Mouse (Mus musculus): ENCODE measurements around the gene Eps8l3. TPM values are rescaled to one million over a fixed set of nuclear protein-coding genes. Genes with fewer than 3 reads are reported as not detected.

Gene Eps8l3
- polyA plus RNA-seq (2014; fragmentation: Nextera tagmentation; extraction: Ambion mirVana) = not detected in 2 replicates

- no peak for ATAC-seq (ENCODE audit: low read depth)
- Histone ChIP-seq H3K27me3 (ENCODE audit: control insufficient read depth, insufficient read depth, low read length) (no peaks in the 10 kb centered on the region), H3K27ac (ENCODE audit: low read depth, low read length) (no peak within 1 kb of the TSS), H3K9ac (replicated peaks; ENCODE audit: low read depth, low read length) (no peak within 1 kb of the TSS), H3K4me1 (ENCODE audit: control insufficient read depth, insufficient read depth, low read length) (no peaks in the 10 kb centered on the region), H3K4me2 (ENCODE audit: low read depth, low read length) (no peak within 1 kb of the TSS), H3K36me3 (ENCODE audit: control insufficient read depth, insufficient read depth, low read length) (no peaks in the 10 kb centered on the region), H3K9me3 (ENCODE audit: control insufficient read depth, low read length) (no peaks in the 10 kb centered on the region), H3K4me3 (ENCODE audit: low read depth, low read length) (no peak within 1 kb of the TSS)
- WGBS = 89% methylated on average over 5 of the region's 5 CpGs
Measured at GRCm38 (mm10) chr3:107877005-107877404, at the start of gene Eps8l3. Gene Eps8l3, plus strand, starts transcription at chr3:107877229.

GRCm38 (mm10) chr3:107827873-107828405, 49.1 kb upstream of the Eps8l3 start:
- no peaks in the 10 kb centered on the region for H3K27me3 ChIP-seq (ENCODE audit: control insufficient read depth, insufficient read depth, low read length)
- H3K36me3 ChIP-seq (ENCODE audit: control insufficient read depth, insufficient read depth, low read length) = no peaks in the 10 kb centered on the region
- no peak overlapping the region for H3K9ac ChIP-seq (replicated peaks; ENCODE audit: low read depth, low read length)
- no peak overlapping the region for H3K4me2 ChIP-seq (ENCODE audit: low read depth, low read length)
- H3K4me1 ChIP-seq (ENCODE audit: control insufficient read depth, insufficient read depth, low read length) = peaks cover 4% of the 10 kb centered on the region; the same call in 1 of the 2 replicates
- ATAC-seq (ENCODE audit: low read depth) = no peak
- no peaks in the 10 kb centered on the region for H3K9me3 ChIP-seq (ENCODE audit: control insufficient read depth, low read length)
- WGBS = 91% methylated on average over 10 of the region's 10 CpGs
- no peak overlapping the region for H3K4me3 ChIP-seq (ENCODE audit: low read depth, low read length)
- H3K27ac ChIP-seq (ENCODE audit: low read depth, low read length) = no peak overlapping the region

- no peak overlapping the region for H3K9ac ChIP-seq (replicated peaks; ENCODE audit: low read depth, low read length)
- no peak for ATAC-seq (ENCODE audit: low read depth)
- H3K4me3 ChIP-seq (ENCODE audit: low read depth, low read length) = no peak overlapping the region
- peaks cover 4% of the 10 kb centered on the region; the same call in 1 of the 2 replicates for H3K4me1 ChIP-seq (ENCODE audit: control insufficient read depth, insufficient read depth, low read length)
- 56% methylated on average over 5 of the region's 5 CpGs for WGBS
- H3K36me3 ChIP-seq (ENCODE audit: control insufficient read depth, insufficient read depth, low read length) = no peaks in the 10 kb centered on the region
- H3K27ac ChIP-seq (ENCODE audit: low read depth, low read length) = no peak overlapping the region
- H3K9me3 ChIP-seq (ENCODE audit: control insufficient read depth, low read length) = no peaks in the 10 kb centered on the region
- H3K4me2 ChIP-seq (ENCODE audit: low read depth, low read length) = no peak overlapping the region
- H3K27me3 ChIP-seq (ENCODE audit: control insufficient read depth, insufficient read depth, low read length) = no peaks in the 10 kb centered on the region
Measured at GRCm38 (mm10) chr3:107828518-107828917, 48.5 kb upstream of the Eps8l3 start.

GRCm38 (mm10) chr3:107828997-107829396, 48.0 kb upstream of the Eps8l3 start:
- peaks cover 9% of the 10 kb centered on the region; the same call in 1 of the 2 replicates for H3K4me1 ChIP-seq (ENCODE audit: control insufficient read depth, insufficient read depth, low read length)
- WGBS = 81% methylated on average over 4 of the region's 4 CpGs
- H3K36me3 ChIP-seq (ENCODE audit: control insufficient read depth, insufficient read depth, low read length) = no peaks in the 10 kb centered on the region
- H3K27ac ChIP-seq (ENCODE audit: low read depth, low read length) = no peak overlapping the region
- H3K27me3 ChIP-seq (ENCODE audit: control insufficient read depth, insufficient read depth, low read length) = no peaks in the 10 kb centered on the region
- no peak for ATAC-seq (ENCODE audit: low read depth)
- no peak overlapping the region for H3K4me2 ChIP-seq (ENCODE audit: low read depth, low read length)
- H3K4me3 ChIP-seq (ENCODE audit: low read depth, low read length) = no peak overlapping the region
- no peaks in the 10 kb centered on the region for H3K9me3 ChIP-seq (ENCODE audit: control insufficient read depth, low read length)
- no peak overlapping the region for H3K9ac ChIP-seq (replicated peaks; ENCODE audit: low read depth, low read length)

GRCm38 (mm10) chr3:107829625-107830024, 47.4 kb upstream of the Eps8l3 start:
- H3K4me2 ChIP-seq (ENCODE audit: low read depth, low read length) = no peak overlapping the region
- no peak overlapping the region for H3K27ac ChIP-seq (ENCODE audit: low read depth, low read length)
- no peak overlapping the region for H3K4me3 ChIP-seq (ENCODE audit: low read depth, low read length)
- no peaks in the 10 kb centered on the region for H3K36me3 ChIP-seq (ENCODE audit: control insufficient read depth, insufficient read depth, low read length)
- H3K4me1 ChIP-seq (ENCODE audit: control insufficient read depth, insufficient read depth, low read length) = peaks cover 13% of the 10 kb centered on the region; the same call in 1 of the 2 replicates
- H3K9me3 ChIP-seq (ENCODE audit: control insufficient read depth, low read length) = no peaks in the 10 kb centered on the region
- 79% methylated on average over 14 of the region's 14 CpGs for WGBS
- no peak overlapping the region for H3K9ac ChIP-seq (replicated peaks; ENCODE audit: low read depth, low read length)
- no peak for ATAC-seq (ENCODE audit: low read depth)
- H3K27me3 ChIP-seq (ENCODE audit: control insufficient read depth, insufficient read depth, low read length) = no peaks in the 10 kb centered on the region

GRCm38 (mm10) chr3:107831875-107832554, 45.0 kb upstream of the Eps8l3 start:
- no peaks in the 10 kb centered on the region for H3K9me3 ChIP-seq (ENCODE audit: control insufficient read depth, low read length)
- no peaks in the 10 kb centered on the region for H3K36me3 ChIP-seq (ENCODE audit: control insufficient read depth, insufficient read depth, low read length)
- WGBS = 68% methylated on average over 10 of the region's 10 CpGs
- H3K4me2 ChIP-seq (ENCODE audit: low read depth, low read length) = no peak overlapping the region
- no peak overlapping the region for H3K27ac ChIP-seq (ENCODE audit: low read depth, low read length)
- H3K4me1 ChIP-seq (ENCODE audit: control insufficient read depth, insufficient read depth, low read length) = peaks cover 13% of the 10 kb centered on the region; the same call in 1 of the 2 replicates
- no peaks in the 10 kb centered on the region for H3K27me3 ChIP-seq (ENCODE audit: control insufficient read depth, insufficient read depth, low read length)
- no peak overlapping the region for H3K4me3 ChIP-seq (ENCODE audit: low read depth, low read length)
- no peak overlapping the region for H3K9ac ChIP-seq (replicated peaks; ENCODE audit: low read depth, low read length)
- no peak for ATAC-seq (ENCODE audit: low read depth)

- H3K4me2 ChIP-seq (ENCODE audit: low read depth, low read length) = no peak overlapping the region
- H3K9me3 ChIP-seq (ENCODE audit: control insufficient read depth, low read length) = no peaks in the 10 kb centered on the region
- no peak for ATAC-seq (ENCODE audit: low read depth)
- peaks cover 13% of the 10 kb centered on the region; the same call in 1 of the 2 replicates for H3K4me1 ChIP-seq (ENCODE audit: control insufficient read depth, insufficient read depth, low read length)
- no peak overlapping the region for H3K9ac ChIP-seq (replicated peaks; ENCODE audit: low read depth, low read length)
- H3K27me3 ChIP-seq (ENCODE audit: control insufficient read depth, insufficient read depth, low read length) = no peaks in the 10 kb centered on the region
- H3K27ac ChIP-seq (ENCODE audit: low read depth, low read length) = no peak overlapping the region
- H3K4me3 ChIP-seq (ENCODE audit: low read depth, low read length) = no peak overlapping the region
- 76% methylated on average over 6 of the region's 6 CpGs for WGBS
- no peaks in the 10 kb centered on the region for H3K36me3 ChIP-seq (ENCODE audit: control insufficient read depth, insufficient read depth, low read length)
Measured at GRCm38 (mm10) chr3:107832645-107833044, 44.4 kb upstream of the Eps8l3 start.

GRCm38 (mm10) chr3:107833370-107833769, 43.7 kb upstream of the Eps8l3 start:
- Histone ChIP-seq H3K4me1 (ENCODE audit: control insufficient read depth, insufficient read depth, low read length) (peaks cover 13% of the 10 kb centered on the region; the same call in 1 of the 2 replicates), H3K9me3 (ENCODE audit: control insufficient read depth, low read length) (no peaks in the 10 kb centered on the region), H3K27me3 (ENCODE audit: control insufficient read depth, insufficient read depth, low read length) (no peaks in the 10 kb centered on the region), H3K27ac (ENCODE audit: low read depth, low read length) (no peak overlapping the region), H3K4me2 (ENCODE audit: low read depth, low read length) (no peak overlapping the region), H3K36me3 (ENCODE audit: control insufficient read depth, insufficient read depth, low read length) (no peaks in the 10 kb centered on the region), H3K4me3 (ENCODE audit: low read depth, low read length) (no peak overlapping the region), H3K9ac (replicated peaks; ENCODE audit: low read depth, low read length) (no peak overlapping the region)
- ATAC-seq (ENCODE audit: low read depth) = 0 out of 2 replicates have a peak, but pooled peaks have one; percentile 7
- 74% methylated on average over 1 of the region's 1 CpGs for WGBS

GRCm38 (mm10) chr3:107833872-107834341, 43.1 kb upstream of the Eps8l3 start:
- H3K27ac ChIP-seq (ENCODE audit: low read depth, low read length) = no peak overlapping the region
- peaks cover 13% of the 10 kb centered on the region; the same call in 1 of the 2 replicates for H3K4me1 ChIP-seq (ENCODE audit: control insufficient read depth, insufficient read depth, low read length)
- H3K36me3 ChIP-seq (ENCODE audit: control insufficient read depth, insufficient read depth, low read length) = no peaks in the 10 kb centered on the region

More at GRCm38 (mm10) chr3:107833872-107834341, 43.1 kb upstream of the Eps8l3 start:
- Histone ChIP-seq H3K9me3 (ENCODE audit: control insufficient read depth, low read length) (no peaks in the 10 kb centered on the region), H3K4me2 (ENCODE audit: low read depth, low read length) (no peak overlapping the region), H3K9ac (replicated peaks; ENCODE audit: low read depth, low read length) (no peak overlapping the region), H3K4me3 (ENCODE audit: low read depth, low read length) (no peak overlapping the region), H3K27me3 (ENCODE audit: control insufficient read depth, insufficient read depth, low read length) (no peaks in the 10 kb centered on the region)
- ATAC-seq (ENCODE audit: low read depth) = peak; percentile 79; the same call in 1 of the 2 replicates
- WGBS = 8% methylated on average over 4 of the region's 4 CpGs
